Mouse (Mus musculus) stomach, postnatal 0 days (tissue): Measurements from ENCODE around the gene Nrgn. TPM values are rescaled to one million over a fixed set of nuclear protein-coding genes. Genes with fewer than 3 reads are reported as not detected.
A peak's percentile ranks its signal among the peaks of the same experiment; 100 is the strongest.

Experiments
- ATAC-seq: fragments of 200-750 bp; cut with Nextera tagmentation; 2 replicates; pipeline ENCODE4 v1.8.0; 2017; ENCODE audit not compliant: low FRiP score, low TSS enrichment
- DNase-seq: peaks from one replicate; pipeline ENCODE4 v3.0.0-alpha.2; 2016; ENCODE audit warnings: low spot score
- H3K27ac ChIP-seq: fragments of 300-500 bp; sonication (generic); replicated peaks from 2 replicates; pipeline ENCODE4 v1.5.1; 2014; ENCODE audit warnings: mild to moderate bottlenecking, control low read depth
- H3K27me3 ChIP-seq: fragments of 300-500 bp; sonication (generic); 2 replicates; pipeline ENCODE4 v1.6.1; 2014; ENCODE audit warnings: low read length; ENCODE audit not compliant: control insufficient read depth, insufficient read depth
- H3K36me3 ChIP-seq: fragments of 300-500 bp; sonication (generic); 2 replicates; pipeline ENCODE4 v1.6.1; 2014; ENCODE audit warnings: low read length, mixed read lengths; ENCODE audit not compliant: control insufficient read depth, insufficient read depth
- H3K4me1 ChIP-seq: fragments of 300-500 bp; sonication (generic); replicated peaks from 2 replicates; pipeline ENCODE4 v1.6.1; 2014; ENCODE audit warnings: antibody characterized with exemption; ENCODE audit not compliant: control insufficient read depth, insufficient read depth
- H3K4me2 ChIP-seq: fragments of 300-500 bp; sonication (generic); replicated peaks from 2 replicates; pipeline ENCODE4 v1.6.1; 2014; ENCODE audit warnings: low read depth, mild to moderate bottlenecking, control low read depth, moderate library complexity
- H3K4me3 ChIP-seq: fragments of 300-500 bp; sonication (generic); 2 replicates; pipeline ENCODE4 v1.5.1; 2014; ENCODE audit warnings: low read depth, low read length, control low read depth
- H3K9ac ChIP-seq: fragments of 300-500 bp; sonication (generic); 2 replicates; pipeline ENCODE4 v1.6.1; 2014; ENCODE audit warnings: mild to moderate bottlenecking, low read length, control low read depth, mixed read lengths
- H3K9me3 ChIP-seq: fragments of 300-500 bp; sonication (generic); 2 replicates; pipeline ENCODE4 v1.6.1; 2016; ENCODE audit warnings: low read length; ENCODE audit not compliant: control insufficient read depth
- CTCF ChIP-seq: IDR thresholded peaks from 2 replicates; pipeline ENCODE4 v1.5.1; 2016; ENCODE audit warnings: antibody characterized with exemption, low read depth, mild to moderate bottlenecking, moderate library complexity
- EP300 ChIP-seq: optimal IDR thresholded peaks from 2 replicates; pipeline ENCODE3; 2016; ENCODE audit warnings: antibody characterized with exemption
- WGBS: fragments of 180-500 bp; shearing (Covaris S2); extraction: QIAGEN DNeasy Blood & Tissue Kit; methylation state at CpG from one replicate; pipeline ENCODE4 v1.1.7; 2014; 5-methylcytosine and 5-hydroxymethylcytosine counted together
- polyA plus RNA-seq: library from polyadenylated mRNA; unstranded; fragments of >200 nt; fragmentation: Nextera tagmentation; extraction: Ambion mirVana; gene quantifications from 2 replicates; pipeline ENCODE4 v1.2.1, GENCODE M21; 2015

Nrgn gene
- polyA plus RNA-seq, result 2.3 and 2.6 TPM in 2 replicates

- peak; percentile 93 for ATAC-seq
- Histone ChIP-seq H3K27me3 (peaks cover 2% of the 10 kb centered on the region; the same call in 1 of the 2 replicates), H3K27ac (no peak within 1 kb of the TSS), H3K36me3 (no peaks in the 10 kb centered on the region), H3K4me1 (no peaks in the 10 kb centered on the region; the same call in 1 of the 2 replicates), H3K4me3 (peak within 1 kb of the TSS; percentile 36), H3K9ac (no peak within 1 kb of the TSS), H3K4me2 (peak within 1 kb of the TSS; percentile 69), H3K9me3 (no peaks in the 10 kb centered on the region)
- TF ChIP-seq CTCF, result no peak
- TF ChIP-seq EP300, result no peak
- WGBS, result 4% methylated on average over 31 of the region's 31 CpGs
- DNase-seq, result peak; percentile 87
Measured at GRCm38 (mm10) chr9:37552536-37553293, at the start of gene Nrgn. Gene Nrgn, minus strand, starts transcription at chr9:37552904.

DNA sequence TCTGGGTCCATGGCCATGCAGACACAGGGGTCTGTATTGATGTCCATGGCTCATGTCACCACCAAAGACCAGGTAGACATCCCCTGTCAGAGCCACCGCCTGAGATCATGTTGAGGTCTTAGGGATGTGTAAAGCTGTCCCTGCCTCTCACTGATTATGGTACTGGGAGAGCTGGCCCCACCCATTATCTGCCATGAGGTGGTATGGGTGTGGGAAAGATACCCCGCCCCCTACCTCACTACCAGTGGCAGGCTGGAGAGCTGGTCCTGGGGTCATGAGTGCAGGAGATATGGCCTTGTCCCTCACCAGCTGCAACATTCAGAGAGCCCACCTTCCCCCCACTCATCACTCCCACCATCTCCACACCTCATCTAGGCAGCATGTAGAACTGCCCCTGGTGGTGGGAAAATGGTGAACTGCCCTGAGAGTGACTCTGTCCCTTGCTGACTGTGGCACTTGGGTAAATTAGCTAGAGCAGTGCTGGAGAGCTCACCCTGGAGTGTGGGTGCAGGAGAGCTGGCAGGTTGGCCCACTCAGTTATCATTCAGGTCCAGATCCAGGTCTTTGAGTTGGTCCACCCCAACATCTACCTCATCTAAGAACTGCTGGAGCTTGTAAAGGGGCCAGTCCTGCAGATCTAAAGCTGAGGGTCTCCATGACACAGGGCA, 48.0 kb upstream of the Nrgn start:
- WGBS, result 87% methylated on average over 2 of the region's 2 CpGs
- Histone ChIP-seq H3K27me3 (no peaks in the 10 kb centered on the region), H3K27ac (no peak overlapping the region), H3K9me3 (no peaks in the 10 kb centered on the region), H3K4me2 (no peak overlapping the region), H3K4me1 (no peaks in the 10 kb centered on the region), H3K36me3 (no peaks in the 10 kb centered on the region), H3K4me3 (no peak overlapping the region), H3K9ac (no peak overlapping the region)
- TF ChIP-seq CTCF (no peak), EP300 (no peak)
- ATAC-seq (no peak), DNase-seq (no peak)

- no peak overlapping the region for H3K9ac ChIP-seq
- no peaks in the 10 kb centered on the region for H3K4me1 ChIP-seq
- H3K27ac ChIP-seq, result no peak overlapping the region
- no peak overlapping the region for H3K4me2 ChIP-seq
- no peak for ATAC-seq
- TF ChIP-seq EP300 (no peak), CTCF (no peak)
- WGBS, result 86% methylated on average over 2 of the region's 2 CpGs
- H3K9me3 ChIP-seq, result no peaks in the 10 kb centered on the region
- H3K36me3 ChIP-seq, result no peaks in the 10 kb centered on the region
- no peak overlapping the region for H3K4me3 ChIP-seq
- no peaks in the 10 kb centered on the region for H3K27me3 ChIP-seq
- no peak for DNase-seq
Measured at GRCm38 (mm10) chr9:37598637-37599036, 45.9 kb upstream of the Nrgn start.

DNA sequence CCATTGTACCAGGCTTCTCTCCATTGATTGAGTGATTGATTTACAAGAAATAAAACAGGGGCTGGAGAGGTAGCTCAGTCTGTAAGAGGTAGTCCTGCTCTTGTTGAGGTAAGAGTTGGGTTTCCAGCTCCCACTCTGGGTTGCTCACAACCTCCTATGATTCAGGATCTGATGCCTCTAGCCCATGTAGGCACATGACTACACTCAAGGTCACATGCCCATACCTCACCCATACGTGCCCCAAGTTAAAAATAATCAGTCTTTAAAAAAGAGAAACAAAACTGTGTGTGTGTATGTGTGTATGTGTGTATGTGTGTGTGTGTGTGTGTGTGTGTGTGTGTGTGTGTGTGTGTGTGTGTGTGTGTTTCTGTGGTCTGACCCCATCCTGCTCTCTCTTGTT, 42.9 kb upstream of the Nrgn start:
- Histone ChIP-seq H3K9ac (no peak overlapping the region), H3K4me2 (no peak overlapping the region), H3K27me3 (no peaks in the 10 kb centered on the region), H3K9me3 (no peaks in the 10 kb centered on the region), H3K36me3 (no peaks in the 10 kb centered on the region), H3K4me1 (no peaks in the 10 kb centered on the region), H3K27ac (no peak overlapping the region), H3K4me3 (no peak overlapping the region)
- ATAC-seq, result no peak
- 68% methylated on average over 1 of the region's 1 CpGs for WGBS
- TF ChIP-seq EP300 (no peak), CTCF (no peak)
- no peak for DNase-seq

DNA sequence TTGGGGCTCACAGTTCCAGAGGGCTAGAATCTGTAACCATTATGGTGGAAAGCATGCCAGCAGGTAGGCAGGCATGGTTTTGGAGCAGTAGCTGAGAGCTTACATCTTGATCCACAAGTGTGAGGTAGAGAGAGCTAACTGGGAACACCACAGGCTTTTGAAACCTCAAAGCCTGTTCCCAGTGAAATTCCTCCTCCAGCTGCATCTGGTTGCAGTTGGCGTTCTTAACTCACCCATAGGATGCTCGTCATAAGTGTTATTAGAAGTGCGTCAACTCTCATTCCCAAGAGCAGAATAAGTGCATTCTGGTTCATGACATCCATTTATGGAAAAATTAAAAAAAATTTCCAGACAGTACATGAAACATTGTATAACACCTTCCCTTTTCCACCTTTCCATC, 41.0 kb upstream of the Nrgn start:
- no peak overlapping the region for H3K4me3 ChIP-seq
- H3K27ac ChIP-seq, result no peak overlapping the region
- no peak overlapping the region for H3K9ac ChIP-seq
- WGBS, result 83% methylated on average over 3 of the region's 3 CpGs
- TF ChIP-seq EP300, result no peak
- TF ChIP-seq CTCF, result no peak
- no peak overlapping the region for H3K4me2 ChIP-seq
- H3K27me3 ChIP-seq, result no peaks in the 10 kb centered on the region
- H3K9me3 ChIP-seq, result no peaks in the 10 kb centered on the region
- ATAC-seq (no peak), DNase-seq (no peak)
- H3K36me3 ChIP-seq, result no peaks in the 10 kb centered on the region
- H3K4me1 ChIP-seq, result no peaks in the 10 kb centered on the region

- Histone ChIP-seq H3K9ac (no peak overlapping the region), H3K36me3 (no peaks in the 10 kb centered on the region), H3K27me3 (no peaks in the 10 kb centered on the region), H3K4me2 (no peak overlapping the region), H3K9me3 (no peaks in the 10 kb centered on the region), H3K27ac (no peak overlapping the region), H3K4me1 (no peaks in the 10 kb centered on the region), H3K4me3 (no peak overlapping the region)
- DNase-seq (no peak), ATAC-seq (no peak)
- WGBS, result 56% methylated on average over 6 of the region's 6 CpGs
- TF ChIP-seq CTCF (no peak), EP300 (no peak)
Measured at GRCm38 (mm10) chr9:37592633-37593032, 39.9 kb upstream of the Nrgn start.
